Mouse (Mus musculus) ES-E14 (cell line): ENCODE measurements around the gene Ugt1a1. TPM values are rescaled to one million over a fixed set of nuclear protein-coding genes. Genes with fewer than 3 reads are reported as not detected.

Experiments
- DNase-seq: peaks from one replicate; pipeline ENCODE4 v3.0.0-alpha.2; 2013; ENCODE audit warnings: low read depth, low spot score
- H3K27ac ChIP-seq: 2 replicates; pipeline ENCODE4 v1.5.1; 2012; ENCODE audit warnings: low read depth, mild to moderate bottlenecking, low read length, moderate library complexity, mixed read lengths; ENCODE audit not compliant: poor library complexity, insufficient read depth, severe bottlenecking
- H3K36me3 ChIP-seq: 2 replicates; pipeline ENCODE4 v1.6.1; 2012; ENCODE audit warnings: mild to moderate bottlenecking, low read length, moderate library complexity, mixed read lengths; ENCODE audit not compliant: control insufficient read depth, poor library complexity, insufficient read depth, severe bottlenecking
- H3K4me1 ChIP-seq, 2 experiments: fragments of 150-350 bp in 1 of 2; sonication (generic) in 1 of 2; 2 replicates each; pipeline ENCODE4 v1.6.1; 2012; ENCODE audit warnings: low read length in 2 of 2, mild to moderate bottlenecking in 1 of 2, mixed read lengths in 1 of 2; ENCODE audit not compliant: control insufficient read depth in 2 of 2, insufficient read depth in 2 of 2, poor library complexity in 1 of 2
- H3K4me3 ChIP-seq, 2 experiments: fragments of 150-350 bp in 1 of 2; sonication (generic) in 1 of 2; 2 replicates each; pipeline ENCODE4 v1.5.1; 2012; ENCODE audit warnings: low read length in 2 of 2, low read depth in 1 of 2, mild to moderate bottlenecking in 1 of 2, mixed read lengths in 1 of 2; ENCODE audit not compliant: insufficient read depth in 1 of 2, poor library complexity in 1 of 2, severe bottlenecking in 1 of 2
- H3K9ac ChIP-seq: 2 replicates; pipeline ENCODE4 v1.6.1; 2012; ENCODE audit warnings: low read depth, mild to moderate bottlenecking, low read length, mixed read lengths; ENCODE audit not compliant: poor library complexity, insufficient read depth, severe bottlenecking
- H3K9me3 ChIP-seq: fragments of 150-350 bp; sonication (generic); 2 replicates; pipeline ENCODE4 v1.6.1; 2012; ENCODE audit warnings: low read depth, mild to moderate bottlenecking, low read length; ENCODE audit not compliant: control insufficient read depth, insufficient read depth
- CHD2 ChIP-seq: IDR thresholded peaks from 2 replicates; pipeline ENCODE4 v1.6.1; 2014; ENCODE audit warnings: mild to moderate bottlenecking, low read depth, low read length, inconsistent platforms
- HCFC1 ChIP-seq: IDR thresholded peaks from 2 replicates; pipeline ENCODE4 v1.6.1; 2012; ENCODE audit warnings: low read length, inconsistent platforms, borderline replicate concordance; ENCODE audit not compliant: insufficient read depth
- MAFK ChIP-seq: IDR thresholded peaks from 2 replicates; pipeline ENCODE4 v1.6.1; 2014; ENCODE audit warnings: mild to moderate bottlenecking, low read depth, low read length, inconsistent platforms; ENCODE audit not compliant: insufficient read depth
- ZC3H11A ChIP-seq: IDR thresholded peaks from 2 replicates; pipeline ENCODE4 v1.6.1; 2012; ENCODE audit warnings: low read depth, mild to moderate bottlenecking, inconsistent platforms, low read length, borderline replicate concordance
- ZNF384 ChIP-seq: IDR thresholded peaks from 2 replicates; pipeline ENCODE4 v1.6.1; 2012; ENCODE audit warnings: low read depth, low read length, inconsistent platforms
- in situ Hi-C, 2 experiments: fragments of 600-800 bp; cut with MboI; formaldehyde crosslinking; loops; one replicate each; pipeline ENCODE4 v1.15.1; 2025; ENCODE audit warnings: low sequenced_read_pairs in 2 of 2, inconsistent platforms in 1 of 2; ENCODE audit not compliant: unreplicated experiment in 2 of 2
- total RNA-seq: library from RNA; depleted of rRNA; stranded (reverse); fragments of 300-350 nt; gene quantifications from 2 replicates; pipeline ENCODE4 v1.2.3, GENCODE M21; 2012

Gene Ugt1a1
- total RNA-seq, 1 experiment, result not detected

- in situ Hi-C loops, result no loop called here
- Histone ChIP-seq H3K4me1 (peaks cover 3 to 4% of the 10 kb centered on the region in 2 experiments; a peak in 2 of 4 replicates), H3K9ac (no peak overlapping the region), H3K4me3 (no peak overlapping the region), H3K36me3 (peaks cover 56% of the 10 kb centered on the region), H3K9me3 (peaks cover 3% of the 10 kb centered on the region; the same call in 1 of the 2 replicates), H3K27ac (no peak overlapping the region)
- no peak for DNase-seq
- TF ChIP-seq HCFC1 (no peak), CHD2 (no peak), ZNF384 (no peak), ZC3H11A (no peak), MAFK (no peak)
These were observed 51.2 kb downstream of the Ugt1a1 start for GRCm38 (mm10) chr1:88262961-88263360.

GRCm38 (mm10) chr1:88263778-88264177 is 52.0 kb downstream of the Ugt1a1 start:
- H3K4me3 ChIP-seq, result no peak overlapping the region
- peaks cover 64% of the 10 kb centered on the region for H3K36me3 ChIP-seq
- no peak overlapping the region for H3K9ac ChIP-seq
- DNase-seq, result no peak
- H3K9me3 ChIP-seq, result peaks cover 3% of the 10 kb centered on the region; the same call in 1 of the 2 replicates
- TF ChIP-seq MAFK, result no peak
- no peak for TF ChIP-seq ZNF384
- TF ChIP-seq CHD2, result no peak
- TF ChIP-seq HCFC1, result no peak
- in situ Hi-C loops, result no loop called here
- peaks cover 3 to 4% of the 10 kb centered on the region in 2 experiments; a peak in 2 of 4 replicates for H3K4me1 ChIP-seq
- no peak overlapping the region for H3K27ac ChIP-seq

GRCm38 (mm10) chr1:88264237-88264868 is 52.6 kb downstream of the Ugt1a1 start:
- H3K4me1 ChIP-seq, result peaks cover 3 to 4% of the 10 kb centered on the region in 2 experiments; a peak in 2 of 4 replicates
- H3K36me3 ChIP-seq, result peaks cover 70% of the 10 kb centered on the region
- H3K27ac ChIP-seq, result no peak overlapping the region
- no peak for DNase-seq
- TF ChIP-seq ZC3H11A (no peak), MAFK (no peak), ZNF384 (no peak), CHD2 (no peak), HCFC1 (no peak)
- H3K9me3 ChIP-seq, result peaks cover 3% of the 10 kb centered on the region; the same call in 1 of the 2 replicates
- H3K4me3 ChIP-seq, result no peak overlapping the region
- in situ Hi-C loops, result no loop called here
- H3K9ac ChIP-seq, result no peak overlapping the region

- in situ Hi-C loops, result no loop called here
- H3K27ac ChIP-seq, result no peak overlapping the region
- H3K9me3 ChIP-seq, result peaks cover 3% of the 10 kb centered on the region; the same call in 1 of the 2 replicates
- H3K4me3 ChIP-seq, result no peak overlapping the region
- H3K36me3 ChIP-seq, result peaks cover 75% of the 10 kb centered on the region
- H3K4me1 ChIP-seq, result peaks cover 3 to 4% of the 10 kb centered on the region in 2 experiments; a peak in 2 of 4 replicates
- TF ChIP-seq MAFK, result no peak
- TF ChIP-seq ZNF384, result no peak
- no peak for TF ChIP-seq HCFC1
- no peak for TF ChIP-seq ZC3H11A
- no peak for TF ChIP-seq CHD2
- no peak for DNase-seq
- no peak overlapping the region for H3K9ac ChIP-seq
These were observed 53.1 kb downstream of the Ugt1a1 start for GRCm38 (mm10) chr1:88264869-88265240.

- Histone ChIP-seq H3K9me3 (peaks cover 3% of the 10 kb centered on the region; the same call in 1 of the 2 replicates), H3K36me3 (peaks cover 80% of the 10 kb centered on the region), H3K9ac (no peak overlapping the region), H3K4me3 (no peak overlapping the region), H3K4me1 (peaks cover 3 to 4% of the 10 kb centered on the region in 2 experiments; a peak in 2 of 4 replicates), H3K27ac (no peak overlapping the region)
- in situ Hi-C loops, result no loop called here
- no peak for TF ChIP-seq ZC3H11A
- TF ChIP-seq CHD2, result no peak
- TF ChIP-seq ZNF384, result no peak
- TF ChIP-seq MAFK, result no peak
- TF ChIP-seq HCFC1, result no peak
- DNase-seq, result no peak
These were observed 54.4 kb downstream of the Ugt1a1 start for GRCm38 (mm10) chr1:88266123-88266522.
